Mouse (Mus musculus): ENCODE measurements around the gene Adi1. TPM values are rescaled to one million over a fixed set of nuclear protein-coding genes. Genes with fewer than 3 reads are reported as not detected.

Gene Adi1
- polyA plus RNA-seq (2017; shearing (Covaris generic)) = 88.6 TPM

GRCm38 (mm10) chr12:28675121-28675924 lies at the start of gene Adi1:
Gene Adi1, plus strand, starts transcription at chr12:28675231.

GRCm38 (mm10) chr12:28635535-28636476 lies 39.2 kb upstream of the Adi1 start, which contains the start of gene Rps7:
Gene Rps7, minus strand, starts transcription at chr12:28635953.

GRCm38 (mm10) chr12:28649141-28650110 lies 25.6 kb upstream of the Adi1 start, which contains the start of gene Rnaseh1:
Gene Rnaseh1, plus strand, starts transcription at chr12:28649602.

Other genes starting within 250 kb of the Adi1 start
- not detected for gene Dcdc2c, start 122.8 kb upstream of the Adi1 start, polyA plus RNA-seq (2017; shearing (Covaris generic))
- not detected for gene Allc, start 92.7 kb upstream of the Adi1 start, polyA plus RNA-seq (2017; shearing (Covaris generic))
- not detected for gene Colec11, start 51.9 kb upstream of the Adi1 start, polyA plus RNA-seq (2017; shearing (Covaris generic))
- 1,183 TPM for gene Rps7, start 39.3 kb upstream of the Adi1 start, polyA plus RNA-seq (2017; shearing (Covaris generic))
- 30.8 TPM for gene Rnaseh1, start 25.6 kb upstream of the Adi1 start, polyA plus RNA-seq (2017; shearing (Covaris generic))
- gene Trappc12, start 75.2 kb downstream of the Adi1 start, polyA plus RNA-seq (2017; shearing (Covaris generic)) = 81.0 TPM
- gene Eipr1, start 76.6 kb downstream of the Adi1 start, polyA plus RNA-seq (2017; shearing (Covaris generic)) = 54.7 TPM

Data from naive thymus-derived CD4-positive, alpha-beta T cell, adult 5 months (primary cell).